Mouse (Mus musculus) brain, embryonic 14.5 days (tissue): ENCODE results near the gene Def6.

ENCODE experiments used
- CTCF ChIP-seq: fragments of 200-500 bp; IDR thresholded peaks from 2 replicates; pipeline ENCODE4 v1.5.1; 2012; ENCODE audit warnings: inconsistent platforms, mild to moderate bottlenecking, moderate library complexity, borderline replicate concordance; ENCODE audit not compliant: insufficient read depth, insufficient read length; ENCODE audit errors: extremely low read depth
- POLR2A ChIP-seq: fragments of 200-500 bp; IDR thresholded peaks from 2 replicates; pipeline ENCODE4 v1.6.1; 2012; ENCODE audit warnings: mild to moderate bottlenecking, inconsistent platforms, borderline replicate concordance; ENCODE audit not compliant: poor library complexity, insufficient read depth, insufficient read length, severe bottlenecking; ENCODE audit errors: extremely low read depth

DNA sequence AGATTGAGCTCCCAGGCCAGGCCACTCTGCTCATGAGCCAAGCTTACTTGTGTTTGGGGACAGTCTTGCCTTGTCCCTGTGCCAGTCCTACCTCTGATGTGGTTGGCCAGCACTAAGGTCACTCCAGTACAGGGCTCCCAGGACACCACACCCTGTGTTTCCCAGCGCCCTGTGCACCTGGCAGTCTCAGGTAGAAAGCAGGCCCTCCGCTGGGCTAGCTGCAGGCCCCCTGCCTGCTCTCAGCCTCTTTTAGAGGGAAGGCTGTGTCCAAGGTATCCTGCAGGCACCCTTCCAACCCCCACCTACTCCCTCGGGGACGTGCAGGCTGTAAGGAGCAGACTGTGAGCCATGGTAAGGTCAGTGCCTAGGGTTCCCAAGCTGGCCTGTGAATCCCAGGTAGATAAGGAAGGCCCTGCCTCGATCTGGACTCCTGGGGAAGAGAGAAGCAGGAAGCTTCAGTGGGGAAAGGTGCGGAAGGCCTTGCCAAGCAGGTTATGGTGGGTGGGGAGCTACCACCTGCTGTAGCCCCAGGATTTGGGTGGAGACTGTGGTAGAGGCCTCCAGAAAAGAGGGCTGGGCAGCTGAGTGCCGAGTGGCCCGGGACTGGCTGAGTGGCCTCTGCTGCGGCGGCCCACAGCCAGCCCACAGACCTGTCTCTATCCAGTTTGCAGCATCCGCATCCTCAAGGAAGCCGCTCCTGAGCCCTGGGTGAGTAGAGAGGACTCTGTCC is 64.1 kb downstream of the Def6 start:
- TF ChIP-seq CTCF (no peak), POLR2A (no peak)
